Mouse (Mus musculus) 3T3-L1 (cell line): ENCODE measurements around the gene Gm49396.
A peak's percentile ranks its signal among the peaks of the same experiment; 100 is the strongest.

ENCODE experiments used
- DNase-seq: peaks from one replicate; pipeline ENCODE4 v3.0.0-alpha.2; 2015; ENCODE audit warnings: low read depth, low spot score

Gene Gm49396

DNA sequence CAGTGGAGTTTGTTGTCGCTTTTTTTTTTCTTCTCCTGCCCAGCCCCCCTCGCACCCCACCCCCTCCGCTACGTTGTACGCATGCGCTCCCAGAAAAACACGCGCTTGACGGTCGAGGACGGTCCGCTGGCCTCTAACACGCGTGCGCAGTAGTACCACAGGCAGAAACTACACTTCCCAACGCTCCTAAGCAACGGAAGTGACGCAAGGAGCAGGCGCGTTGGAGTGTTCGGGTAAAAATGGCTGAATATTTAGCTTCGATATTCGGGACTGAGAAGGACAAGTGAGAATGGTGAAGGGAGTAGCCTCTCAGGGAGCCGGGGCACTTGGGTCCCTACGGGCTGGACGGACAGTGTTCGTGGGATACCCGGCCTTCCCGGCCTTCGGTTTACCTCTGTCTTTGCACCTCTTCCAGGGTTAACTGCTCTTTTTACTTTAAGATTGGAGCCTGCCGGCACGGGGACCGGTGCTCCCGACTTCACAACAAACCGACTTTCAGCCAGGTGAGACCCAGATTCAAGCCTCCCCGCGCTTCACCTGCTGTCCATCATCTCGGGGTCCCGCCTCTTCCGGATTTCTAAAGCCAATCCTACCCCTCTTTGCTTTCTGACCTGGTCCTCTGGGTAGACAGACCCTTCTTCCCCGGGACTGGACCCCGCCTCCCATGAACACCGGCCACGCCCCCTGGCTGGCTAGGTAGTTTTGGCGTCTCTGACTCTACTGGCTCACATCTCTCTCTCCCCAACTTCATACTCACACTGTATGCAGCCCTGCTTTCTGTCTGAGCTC, at the start of gene Gm49396, which contains the start of the genes U2af1l4 and Psenen:
Gene Gm49396, plus strand, starts transcription at position 228 of the 789 bp plus-strand sequence.
Gene U2af1l4, plus strand, starts transcription at position 185 of the 789 bp plus-strand sequence.
Gene Psenen, minus strand, starts transcription at position 511 of the 789 bp plus-strand sequence.
- DNase-seq = peak; percentile 97

DNA sequence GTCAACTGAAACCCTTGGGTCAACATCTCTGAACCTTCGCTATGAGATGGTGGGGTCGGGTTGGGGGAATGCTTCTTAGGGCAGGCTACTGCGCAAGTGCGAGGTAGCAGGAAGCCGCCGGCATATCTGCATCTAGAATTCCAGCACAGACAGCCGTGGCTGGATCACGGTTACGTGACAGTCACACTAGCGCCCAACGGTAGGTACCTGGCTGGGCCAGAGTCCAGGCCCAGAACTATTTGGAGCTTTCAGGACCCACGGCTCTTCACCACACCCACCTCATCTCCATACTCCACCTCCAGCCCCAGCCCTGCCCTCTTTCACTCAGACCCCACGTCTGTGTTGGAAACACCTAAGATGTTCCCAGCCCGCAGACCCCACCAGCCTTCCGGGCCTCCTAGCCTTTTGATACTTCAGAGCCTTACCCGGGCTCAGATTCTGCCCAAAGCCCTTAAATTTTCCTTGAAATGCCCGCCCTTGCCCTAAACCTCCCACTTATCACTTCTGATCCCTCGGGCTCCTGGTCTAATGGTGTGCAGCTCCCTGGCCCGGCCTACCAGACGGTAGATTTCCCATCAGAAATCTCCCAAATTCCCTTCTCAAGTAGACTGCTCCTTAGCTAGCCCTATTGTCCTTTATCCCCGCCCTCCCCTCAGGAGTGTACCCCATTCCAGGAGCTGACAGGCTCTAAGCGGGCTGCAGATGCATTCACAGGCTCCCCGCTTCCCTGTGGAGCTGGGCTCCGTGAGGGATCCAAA, 48.0 kb upstream of the Gm49396 start:
- DNase-seq = no peak

DNA sequence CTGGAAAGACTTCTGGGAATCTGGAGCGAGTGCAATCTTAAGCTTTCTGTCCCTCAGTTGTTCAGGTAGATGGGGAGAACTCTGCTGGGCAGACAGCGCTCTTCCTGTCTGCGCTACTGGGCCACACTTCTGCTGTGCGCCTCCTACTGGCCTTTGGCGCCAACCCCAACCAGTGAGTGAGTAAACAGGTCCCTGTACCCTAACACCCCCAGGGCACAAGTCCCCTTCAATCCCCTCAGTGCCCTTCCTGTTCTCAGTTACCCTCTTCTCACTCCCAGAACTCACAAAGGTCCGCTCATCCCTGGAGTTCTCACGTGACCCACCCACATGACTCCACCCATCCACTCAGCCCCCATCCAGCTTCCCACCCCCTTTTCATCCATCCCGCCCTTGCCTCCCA, 44.8 kb upstream of the Gm49396 start:
- DNase-seq = no peak

DNA sequence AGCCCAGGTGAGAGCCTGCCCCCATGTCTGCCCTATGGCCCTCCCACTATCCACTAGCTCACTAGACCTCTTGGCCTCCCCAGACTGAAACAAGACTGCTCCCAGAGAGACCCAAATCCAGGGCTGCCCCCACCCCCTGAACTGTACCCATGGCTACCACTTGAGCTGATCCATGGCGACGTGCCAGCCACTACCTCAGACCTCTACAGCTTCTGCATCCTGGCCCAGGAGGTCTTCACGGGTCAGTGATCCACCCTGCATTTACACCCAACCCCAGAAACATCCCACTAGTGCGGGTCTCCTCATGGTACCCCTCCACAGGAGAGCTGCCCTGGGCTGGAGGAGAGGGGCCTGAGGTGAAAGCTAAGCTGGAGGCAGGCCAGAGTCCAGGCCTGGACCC, 42.7 kb upstream of the Gm49396 start:
- no peak for DNase-seq

DNA sequence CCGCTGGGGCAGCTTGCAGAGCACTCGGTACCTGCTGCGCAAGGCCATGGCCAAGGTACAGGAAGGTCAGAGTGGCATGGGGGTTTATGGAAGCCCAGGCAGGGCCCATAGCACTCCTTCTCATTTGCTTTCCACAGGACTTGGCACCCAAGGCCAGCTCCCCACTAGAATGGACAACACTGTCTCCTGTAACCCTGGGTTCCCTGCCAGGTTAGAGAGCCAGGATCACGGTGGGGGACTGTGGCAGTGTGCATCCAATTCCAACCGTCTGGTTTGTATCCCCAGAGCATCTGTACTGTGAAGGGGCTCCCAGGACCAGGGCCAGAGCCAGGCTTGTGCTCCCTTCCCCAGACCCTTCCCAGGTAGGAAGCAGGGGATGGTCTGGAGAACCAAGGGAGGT, 42.3 kb upstream of the Gm49396 start:
- DNase-seq = no peak

DNA sequence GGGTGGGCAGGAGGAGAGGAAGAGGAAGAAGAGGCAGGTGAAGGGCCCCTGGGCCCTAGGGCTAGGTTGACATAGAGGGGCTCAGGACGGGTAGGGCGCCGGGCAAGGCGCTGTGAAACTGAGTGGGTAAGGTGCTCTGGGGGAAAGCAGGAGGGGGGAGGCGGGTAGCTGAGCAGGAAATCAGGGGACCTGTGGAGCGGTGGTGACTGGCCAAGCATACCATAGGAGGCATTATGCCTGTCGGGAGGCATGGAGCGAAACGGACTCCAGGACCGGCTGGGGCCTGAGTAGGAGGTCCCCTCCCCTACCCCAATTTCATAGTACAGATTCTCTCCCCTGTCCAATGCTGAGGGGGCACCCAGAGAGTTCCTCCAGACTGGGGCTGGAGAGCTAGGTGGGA, 40.3 kb upstream of the Gm49396 start:
- no peak for DNase-seq

DNA sequence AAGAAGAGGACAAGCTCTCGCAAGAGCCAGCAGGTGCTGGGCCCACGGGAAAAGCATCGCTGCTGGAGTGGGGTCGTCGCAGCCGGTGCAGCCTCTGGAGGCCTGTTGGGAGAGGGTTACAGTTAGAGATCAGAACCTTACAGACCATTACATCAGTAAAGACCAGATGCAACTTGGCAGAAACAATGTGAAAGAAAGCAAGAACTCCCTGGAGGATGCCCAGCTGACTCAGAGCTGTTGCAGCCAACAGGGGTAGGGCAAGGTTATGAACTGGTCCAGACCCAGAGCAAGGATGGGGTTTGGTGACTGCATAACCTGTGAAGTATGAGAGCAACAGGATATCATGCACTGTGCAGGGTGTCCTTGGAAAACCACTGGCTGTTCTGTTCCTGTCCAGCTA, 38.7 kb upstream of the Gm49396 start:
- peak; percentile 90 for DNase-seq

DNA sequence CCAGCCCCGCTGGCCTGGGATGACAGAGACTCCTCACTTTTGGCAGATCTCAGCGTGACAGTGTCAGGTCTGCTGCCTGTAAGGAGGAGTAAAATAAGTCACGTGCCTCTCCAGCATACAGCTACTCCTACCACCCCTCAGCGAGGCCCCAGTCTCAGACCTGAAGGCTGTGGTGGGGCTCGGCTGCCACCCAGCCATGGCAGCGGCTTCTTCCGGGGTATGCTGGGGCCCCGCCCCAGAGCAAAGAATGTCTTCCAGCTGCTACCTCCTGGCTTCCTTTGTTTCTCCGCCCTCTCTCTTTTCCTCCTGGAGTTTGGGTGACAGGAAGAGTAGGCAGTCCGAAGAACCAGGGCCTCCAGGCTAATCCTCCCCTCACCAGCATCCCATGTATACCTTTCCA, 37.2 kb upstream of the Gm49396 start:
- DNase-seq = no peak

DNA sequence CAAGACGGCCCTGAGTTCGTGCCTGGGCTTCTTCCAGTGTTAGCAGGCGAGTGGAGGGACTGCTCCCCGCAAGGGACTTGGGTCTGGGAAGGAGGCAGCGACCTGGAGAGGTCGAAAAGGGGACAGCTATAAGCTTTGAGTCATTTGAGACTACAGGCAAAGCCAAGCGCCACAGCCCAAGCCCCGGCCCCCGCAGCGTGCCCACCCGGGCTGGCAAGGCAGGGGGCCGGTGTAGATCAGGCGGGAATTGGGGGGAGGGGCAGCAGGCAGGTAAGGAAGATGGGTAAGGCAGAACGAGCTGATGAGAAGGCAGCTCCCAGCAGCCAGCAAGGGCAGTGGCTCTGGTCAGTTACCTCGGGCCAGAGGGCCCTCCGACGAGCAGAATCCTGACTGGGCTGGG, 36.7 kb upstream of the Gm49396 start:
- no peak for DNase-seq

DNA sequence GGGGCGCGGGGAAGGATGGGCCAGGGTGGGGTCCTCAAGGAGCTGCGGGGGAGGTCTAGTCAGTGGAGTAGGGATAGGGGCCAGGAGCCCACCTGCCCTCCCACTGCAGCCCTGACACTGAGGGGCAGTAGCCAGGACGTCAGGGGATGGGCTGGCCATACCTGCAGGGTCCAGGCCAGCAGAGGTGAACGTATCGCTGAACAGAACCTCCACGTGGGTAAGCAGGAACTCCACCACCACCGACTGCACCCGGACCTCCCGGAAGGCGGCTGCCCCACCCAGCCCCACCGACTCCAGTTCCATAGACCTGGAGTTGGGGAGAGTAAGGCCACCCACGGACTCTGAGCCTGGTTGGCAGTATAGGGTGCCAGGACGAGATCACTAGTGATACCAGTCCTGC, 36.2 kb upstream of the Gm49396 start:
- DNase-seq = no peak

DNA sequence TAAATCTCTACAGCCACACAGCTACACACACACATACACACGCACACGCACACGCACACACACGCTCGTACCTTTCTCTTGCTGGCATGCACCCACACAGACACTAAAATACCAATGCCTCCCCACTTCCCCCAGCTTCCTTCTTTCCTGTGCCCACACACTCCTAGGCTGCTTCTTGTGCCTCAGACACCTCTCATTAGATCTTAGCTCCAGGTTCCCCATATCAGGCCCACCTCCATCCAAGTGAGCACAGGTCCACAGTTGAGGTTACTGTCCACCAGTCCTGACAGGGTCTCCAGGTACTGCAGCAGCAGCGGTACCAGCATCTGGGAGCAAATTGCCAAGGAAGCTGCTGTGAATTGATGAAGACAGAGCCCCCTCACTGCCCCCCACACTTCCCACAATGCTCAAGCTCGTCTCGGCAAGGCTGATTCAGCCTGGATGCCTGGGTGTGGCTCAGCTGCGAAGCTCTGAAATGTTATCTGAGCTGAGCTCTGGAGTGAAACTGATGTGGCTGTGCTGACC, 31.8 kb upstream of the Gm49396 start:
- no peak for DNase-seq

DNA sequence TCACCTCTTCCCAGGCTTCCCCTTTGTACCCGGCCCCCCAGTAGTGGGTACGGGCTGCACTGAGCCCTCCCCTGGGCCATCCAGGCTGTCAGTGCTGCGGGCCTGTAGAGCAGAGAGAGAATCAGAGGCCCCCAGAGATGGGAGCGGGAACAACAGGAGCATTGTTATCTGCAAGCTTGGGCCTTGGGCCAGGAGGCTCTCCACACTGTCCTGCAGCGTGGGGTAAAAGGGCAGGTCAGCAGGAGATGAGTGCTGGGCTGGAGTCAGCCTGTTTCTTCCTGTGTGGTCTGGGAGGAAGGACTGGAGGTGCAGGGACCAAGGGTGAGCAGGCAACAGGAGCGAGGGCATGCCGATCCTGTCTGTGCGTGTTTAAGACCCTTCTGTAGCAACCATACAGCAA, 30.2 kb upstream of the Gm49396 start:
- peak; percentile 49 for DNase-seq

DNA sequence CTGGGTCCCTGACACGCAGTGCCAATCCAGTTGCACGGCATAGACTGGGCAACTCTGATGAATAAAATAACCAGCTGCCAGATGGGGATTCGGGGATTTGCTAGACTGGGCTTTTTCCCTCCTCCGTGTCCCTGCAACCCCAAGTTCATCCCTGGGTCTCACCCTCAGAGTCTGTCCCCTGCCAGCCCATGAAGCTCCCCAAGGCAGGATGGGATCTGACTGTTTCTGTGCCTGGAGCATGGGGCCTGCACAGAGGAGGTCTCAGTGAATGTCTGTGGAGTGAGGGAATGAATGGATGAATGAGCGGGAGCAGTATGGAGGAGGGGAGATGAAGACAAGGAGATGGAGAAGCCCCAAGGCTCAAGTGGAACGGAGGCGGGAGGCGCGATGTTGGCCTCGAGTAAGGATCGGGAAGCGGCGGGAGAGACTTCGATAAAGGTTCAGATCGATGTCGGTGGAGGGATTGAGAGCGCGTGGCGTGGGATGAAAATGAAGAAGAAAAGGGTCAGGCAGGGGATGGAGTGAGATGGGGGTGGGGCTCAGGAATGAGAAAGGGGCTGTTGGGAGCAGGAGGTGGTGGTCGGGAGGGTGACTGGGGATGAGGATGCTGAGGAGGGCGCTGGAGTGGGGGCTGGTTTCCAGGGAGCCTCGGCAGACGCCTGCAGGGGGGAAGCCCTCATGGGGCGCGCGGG, 29.1 kb upstream of the Gm49396 start:
- no peak for DNase-seq

DNA sequence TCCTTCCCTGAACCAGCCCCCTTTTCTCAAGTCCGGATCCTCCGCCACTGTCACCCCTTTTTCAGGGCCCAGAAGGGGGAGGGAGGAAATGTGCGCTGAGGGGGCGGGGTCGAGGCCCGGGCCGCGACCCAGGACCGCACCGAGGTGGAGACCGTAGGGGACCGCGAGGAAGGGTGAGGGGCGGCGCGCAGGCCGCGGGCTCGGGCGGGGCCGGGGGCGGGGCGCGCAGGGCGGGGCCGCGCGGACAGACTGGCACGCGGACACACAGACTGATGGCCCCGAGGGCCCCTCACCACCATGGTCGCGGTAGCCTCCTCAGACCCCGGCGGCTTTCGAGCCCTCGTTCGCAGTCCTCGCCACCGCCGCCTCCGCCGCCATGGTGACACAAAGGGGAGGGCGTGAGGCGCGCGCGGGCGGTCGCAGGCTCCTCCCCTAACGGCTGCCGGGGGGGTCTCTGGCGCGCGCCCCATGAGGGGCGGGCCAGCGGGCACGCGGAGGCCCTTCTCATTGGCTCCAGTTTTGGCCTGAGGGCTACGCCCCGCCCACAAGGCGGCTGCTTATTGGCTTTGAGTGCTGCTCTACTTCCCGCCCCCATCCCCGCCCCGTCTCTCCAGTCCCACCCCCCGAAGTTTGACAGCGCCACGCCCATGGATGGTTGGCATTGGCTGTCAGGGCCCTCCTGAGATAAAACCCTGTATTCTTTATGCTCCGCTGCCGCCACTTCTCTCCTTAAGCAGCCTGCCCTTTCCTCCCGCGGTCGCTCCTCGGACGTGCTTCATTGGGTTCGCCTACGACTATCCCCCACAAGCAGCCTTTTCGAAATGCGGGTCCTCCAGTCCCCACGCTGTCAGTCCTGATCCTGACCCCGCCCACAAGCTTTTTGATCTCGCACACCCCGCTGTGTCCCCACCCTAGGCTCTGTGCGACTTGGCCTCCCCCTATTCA, 28.2 kb upstream of the Gm49396 start, which contains the start of gene Arhgap33:
Gene Arhgap33, minus strand, starts transcription at position 428 of the 945 bp plus-strand sequence.
- DNase-seq = peak; percentile 92

DNA sequence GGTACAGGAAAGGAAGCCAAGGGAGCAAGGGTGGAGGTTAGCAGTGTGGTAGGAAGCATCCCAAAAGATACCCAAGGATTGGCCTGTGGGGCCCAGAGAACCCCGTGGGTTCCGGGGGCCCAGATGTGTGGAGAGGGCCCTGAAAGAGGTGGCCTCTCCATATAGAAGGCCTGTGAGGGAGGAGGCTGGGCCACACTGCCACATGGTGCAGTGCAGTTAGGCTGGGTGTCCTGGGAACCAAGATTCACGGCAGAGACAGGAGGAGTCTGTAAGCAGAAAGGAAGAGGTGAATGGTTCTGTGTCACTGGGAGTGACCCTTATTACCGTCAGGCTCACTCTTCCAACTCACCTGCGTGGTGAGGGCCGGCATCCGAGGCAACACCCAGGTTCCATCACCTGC, 22.6 kb upstream of the Gm49396 start:
- no peak for DNase-seq

DNA sequence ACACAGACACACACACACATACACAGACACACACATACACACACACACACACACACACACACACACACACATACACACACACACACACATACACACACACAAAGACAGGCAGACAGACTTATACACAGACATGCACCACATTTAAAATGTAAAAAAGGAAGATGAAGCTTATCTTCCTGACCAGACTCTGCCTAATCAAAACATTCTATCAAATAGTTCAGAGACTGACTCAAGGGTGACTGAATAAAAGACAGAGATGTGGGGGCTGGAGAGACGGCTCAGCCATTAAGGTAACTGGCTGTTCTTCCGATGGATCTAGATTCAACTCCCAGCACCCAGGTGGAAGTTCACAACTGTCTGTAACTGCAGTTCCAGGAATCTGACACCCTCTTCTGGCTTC, 18.8 kb upstream of the Gm49396 start:
- DNase-seq = no peak

DNA sequence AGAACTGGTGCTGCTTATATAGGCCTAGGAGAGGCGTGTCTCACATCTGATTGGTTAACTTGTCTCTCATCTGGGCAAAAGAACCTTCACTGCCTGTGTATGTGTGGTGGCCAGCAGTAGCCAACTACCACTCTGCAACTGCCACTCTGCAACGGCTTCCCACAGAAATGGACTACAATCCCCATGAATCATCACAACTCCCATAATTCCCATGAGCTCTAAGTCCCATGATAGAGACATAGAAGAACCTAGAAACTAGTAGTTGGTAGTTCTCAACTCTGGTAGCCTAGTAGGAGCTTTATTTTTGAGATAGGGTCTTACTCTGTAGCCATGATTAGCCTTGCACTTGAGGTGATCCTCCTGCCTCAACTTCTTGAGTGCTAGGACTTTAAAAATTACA, 13.3 kb upstream of the Gm49396 start:
- DNase-seq = no peak

DNA sequence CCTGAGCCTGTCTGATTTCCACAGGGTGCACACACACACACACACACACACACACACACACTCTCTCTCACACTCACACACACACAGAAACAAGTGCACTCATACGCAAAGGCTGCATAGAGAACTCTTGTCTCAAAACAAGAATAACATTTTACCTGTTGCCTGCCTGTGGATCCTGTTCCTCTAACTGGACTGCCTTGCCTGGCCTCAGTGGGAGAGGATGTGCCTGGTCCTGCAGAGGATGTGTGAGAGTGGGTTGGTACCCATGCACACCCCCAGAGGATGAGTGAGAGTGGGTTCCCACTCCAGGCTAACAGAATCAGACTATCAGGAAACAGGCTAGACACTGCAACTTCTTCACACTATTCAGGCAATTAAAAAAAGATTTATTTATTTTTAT, 12.5 kb upstream of the Gm49396 start:
- no peak for DNase-seq

DNA sequence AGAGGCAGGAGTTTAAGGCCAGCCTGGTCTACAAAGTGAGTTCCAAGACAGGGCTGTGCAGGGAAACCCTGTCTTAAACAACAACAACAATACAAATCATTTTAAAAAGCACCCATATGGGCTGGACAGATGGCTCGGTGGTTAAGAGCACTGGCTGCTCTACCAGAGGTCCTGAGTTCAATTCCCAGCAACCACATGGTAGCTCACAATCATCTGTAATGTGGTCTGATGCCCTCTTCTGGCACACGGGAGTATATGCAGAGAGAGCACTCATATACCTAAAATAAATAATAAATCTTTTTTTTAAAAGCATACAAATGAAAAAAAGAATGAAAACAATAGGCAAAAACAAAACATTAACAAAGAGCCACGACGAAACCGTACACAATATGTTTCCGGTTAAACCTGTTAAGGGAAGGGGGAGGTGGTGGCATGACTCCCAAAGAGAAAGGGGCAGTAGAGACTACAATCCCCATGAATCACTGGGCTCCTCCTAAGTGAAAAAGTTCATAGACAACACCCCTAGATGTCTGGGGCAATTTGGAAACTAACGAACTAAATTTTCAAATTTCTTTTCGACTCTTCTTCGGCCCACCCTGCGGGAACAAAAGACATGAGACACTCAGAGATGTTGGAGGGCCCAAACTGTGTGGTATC, 11.6 kb upstream of the Gm49396 start:
- peak; percentile 75 for DNase-seq
